17 mouse cellular contexts compared by ENCODE assay signal in genomic region chr2:33210841-33211240, GRCm38 (mm10). TPM values are rescaled to one million over a fixed set of nuclear protein-coding genes. Genes with fewer than 3 reads are reported as not detected.
DNase-seq lines count a peak whose midpoint lies in the region; ATAC-seq lines count a peak whose summit lies in the region.
"Had no signal": no experiment of that assay in that cellular context is flagged by ENCODE, and none has a peak within 500 bp of the region (broad histone marks: within the 10 kb centered on the region; RNA-seq: fewer than 3 reads in every experiment).

No protein-coding gene starts in this region.

- no peaks in the 10 kb centered on the region for H3K27me3 ChIP-seq in kidney, embryonic 15.5 days
- no peaks in the 10 kb centered on the region for H3K27me3 ChIP-seq in liver, embryonic 16.5 days (ENCODE audit: control insufficient read depth, insufficient read depth, low read depth, low read length)
- H3K27me3 ChIP-seq: embryonic facial prominence, embryonic 12.5 days; hindbrain, embryonic 13.5 days; neural tube, embryonic 12.5 days had no signal

- no peak overlapping the region for H3K4me3 ChIP-seq in kidney, embryonic 15.5 days (replicated peaks)
- no peak overlapping the region for H3K4me3 ChIP-seq in liver, embryonic 16.5 days (ENCODE audit: low read depth, low read length)
- H3K4me3 ChIP-seq: embryonic facial prominence, embryonic 12.5 days; hindbrain, embryonic 13.5 days; neural tube, embryonic 12.5 days had no signal

- WGBS in kidney, embryonic 15.5 days: 68% methylated on average over 2 of the region's 2 CpGs
- 43% methylated on average over 2 of the region's 2 CpGs for WGBS in liver, embryonic 16.5 days (ENCODE audit: insufficient replicate concordance)

- H3K9me3 ChIP-seq in kidney, embryonic 15.5 days (replicated peaks): no peaks in the 10 kb centered on the region
- H3K9me3 ChIP-seq in liver, embryonic 16.5 days (replicated peaks; ENCODE audit: control insufficient read depth, low read length): no peaks in the 10 kb centered on the region
- H3K9me3 ChIP-seq: embryonic facial prominence, embryonic 12.5 days; hindbrain, embryonic 13.5 days; neural tube, embryonic 12.5 days had no signal

- ATAC-seq in kidney, embryonic 15.5 days (replicated peaks; ENCODE audit: low FRiP score): no peak
- ATAC-seq in liver, embryonic 16.5 days (ENCODE audit: low read depth): peak; percentile 80
- ATAC-seq: CD4-positive, CD25-positive, alpha-beta regulatory T cell, adult 4 months; intestine, embryonic 16.5 days had no signal

- H3K4me2 ChIP-seq in kidney, embryonic 15.5 days: no peak overlapping the region
- H3K4me2 ChIP-seq in liver, embryonic 16.5 days (ENCODE audit: low read depth, low read length): no peak overlapping the region
- H3K4me2 ChIP-seq: embryonic facial prominence, embryonic 12.5 days; hindbrain, embryonic 13.5 days; lung, embryonic 14.5 days; neural tube, embryonic 12.5 days had no signal

- H3K9ac ChIP-seq in kidney, embryonic 15.5 days: no peak overlapping the region
- H3K9ac ChIP-seq in liver, embryonic 16.5 days (ENCODE audit: low read depth, low read length): no peak overlapping the region
- H3K9ac ChIP-seq: embryonic facial prominence, embryonic 12.5 days; hindbrain, embryonic 13.5 days; lung, embryonic 14.5 days; neural tube, embryonic 12.5 days had no signal

- no peaks in the 10 kb centered on the region for H3K36me3 ChIP-seq in kidney, embryonic 15.5 days
- no peaks in the 10 kb centered on the region for H3K36me3 ChIP-seq in liver, embryonic 16.5 days (ENCODE audit: control insufficient read depth, insufficient read depth)
- H3K36me3 ChIP-seq: embryonic facial prominence, embryonic 12.5 days; hindbrain, embryonic 13.5 days; neural tube, embryonic 12.5 days had no signal

- peaks cover 46% of the 10 kb centered on the region for H3K4me1 ChIP-seq in kidney, embryonic 15.5 days
- peaks cover 12% of the 10 kb centered on the region for H3K4me1 ChIP-seq in liver, embryonic 16.5 days (ENCODE audit: control insufficient read depth, low read depth, low read length)

- H3K27ac ChIP-seq in kidney, embryonic 15.5 days: no peak overlapping the region
- no peak overlapping the region for H3K27ac ChIP-seq in liver, embryonic 16.5 days (ENCODE audit: low read length)
- H3K27ac ChIP-seq: embryonic facial prominence, embryonic 12.5 days; hindbrain, embryonic 13.5 days; neural tube, embryonic 12.5 days had no signal

- peak; percentile 59 for DNase-seq in kidney, adult 18-20 months
- peak; percentile 87 for DNase-seq in kidney, adult 9 months
- peak; percentile 83 to 86 for DNase-seq in kidney, postnatal 36 days
- DNase-seq in ovary, postnatal 14 days (ENCODE audit: low spot score): no peak
- no peak for DNase-seq in frontal cortex, postnatal 14 days (ENCODE audit: low spot score in 2 of 2)
- DNase-seq: adrenal gland, postnatal 10 days; gastrocnemius, postnatal 36 days; lung, embryonic 14.5 days; right cerebral cortex, postnatal 4 days; thymus, adult 18-20 months had no signal

RNA-seq across cellular contexts. Expression of gene Angptl2, which starts 5.0 kb away (rescaled TPM):
- 35.0 and 40.9 TPM in 2 replicates for polyA plus RNA-seq in kidney, embryonic 15.5 days (2015; fragmentation: Nextera tagmentation; extraction: Ambion mirVana)
- 3.5 and 5.6 TPM in 2 replicates for polyA plus RNA-seq in liver, embryonic 16.5 days (2015; fragmentation: Nextera tagmentation; extraction: Ambion mirVana)

Comparison
In these comparisons a context has a peak if more than half of its experiments do, and no peak if none do; other contexts are left out.
1. DNase-seq: peak in kidney, adult 18-20 months (single experiment), kidney, adult 9 months (single experiment) and kidney, postnatal 36 days (2 of 2); none in ovary, postnatal 14 days (single experiment) and frontal cortex, postnatal 14 days (0 of 2).